Mouse (Mus musculus) CH12.LX (cell line): ENCODE data around the gene Slc7a11. TPM values are rescaled to one million over a fixed set of nuclear protein-coding genes. Genes with fewer than 3 reads are reported as not detected.

ENCODE experiments used
- DNase-seq: peaks from one replicate; pipeline ENCODE4 v3.0.0-alpha.2; 2013; ENCODE audit errors: extremely low read depth
- H3K27ac ChIP-seq: 2 replicates; pipeline ENCODE4 v1.5.1; 2012; ENCODE audit warnings: low read depth, mild to moderate bottlenecking, control low read depth, moderate library complexity; ENCODE audit not compliant: insufficient read depth
- H3K27me3 ChIP-seq: replicated peaks from 2 replicates; pipeline ENCODE3; 2012; ENCODE audit warnings: inconsistent platforms
- H3K36me3 ChIP-seq, 2 experiments: replicated peaks in 1 of 2; 2 replicates each; pipeline versions ENCODE3 to v1.6.1; 2012; ENCODE audit warnings: inconsistent platforms in 1 of 2, low read length in 1 of 2, mild to moderate bottlenecking in 1 of 2, mixed read lengths in 1 of 2, moderate library complexity in 1 of 2; ENCODE audit not compliant: control insufficient read depth in 1 of 2, insufficient read depth in 1 of 2
- H3K4me1 ChIP-seq, 2 experiments: 2 replicates each; pipeline ENCODE4 v1.6.1; 2012; ENCODE audit warnings: inconsistent platforms in 1 of 2, moderate library complexity in 1 of 2; ENCODE audit not compliant: insufficient read depth in 2 of 2, control insufficient read depth in 1 of 2
- H3K4me2 ChIP-seq: 2 replicates; pipeline ENCODE4 v1.6.1; 2012; ENCODE audit warnings: low read depth, mild to moderate bottlenecking, control low read depth; ENCODE audit not compliant: poor library complexity, insufficient read depth, severe bottlenecking
- H3K4me3 ChIP-seq, 3 experiments: fragments of 150-350 bp in 1 of 3; sonication (generic) in 1 of 3; replicated peaks in 1 of 3; 2 replicates each; pipeline versions ENCODE3 to v1.5.1; 2011 to 2012; ENCODE audit warnings: low read depth in 2 of 3, low read length in 2 of 3, mild to moderate bottlenecking in 2 of 3, moderate library complexity in 2 of 3, control low read depth in 1 of 3, improper control_type of control experiment in 1 of 3, inconsistent platforms in 1 of 3, mixed read lengths in 1 of 3; ENCODE audit not compliant: poor library complexity in 1 of 3
- H3K79me2 ChIP-seq: replicated peaks from 2 replicates; pipeline ENCODE4 v1.6.1; 2012; ENCODE audit warnings: mild to moderate bottlenecking, moderate library complexity; ENCODE audit not compliant: control insufficient read depth, poor library complexity, insufficient read depth, severe bottlenecking; ENCODE audit errors: extremely low read depth
- H3K9ac ChIP-seq: 2 replicates; pipeline ENCODE4 v1.6.1; 2012; ENCODE audit warnings: low read depth, mild to moderate bottlenecking, control low read depth, moderate library complexity; ENCODE audit not compliant: insufficient read depth
- H3K9me3 ChIP-seq: replicated peaks from 2 replicates; pipeline ENCODE3; 2012; ENCODE audit warnings: low read length, inconsistent platforms, mixed read lengths
- E2F4 ChIP-seq: IDR thresholded peaks from 2 replicates; pipeline ENCODE4 v1.6.1; 2011; ENCODE audit warnings: low read depth, low read length, improper control_type of control experiment; ENCODE audit not compliant: insufficient replicate concordance
- ELF1 ChIP-seq: IDR thresholded peaks from 2 replicates; pipeline ENCODE4 v1.6.1; 2014; ENCODE audit warnings: low read depth, mild to moderate bottlenecking, inconsistent platforms, low read length, improper control_type of control experiment
- ETS1 ChIP-seq: conservative IDR thresholded peaks from 2 replicates; pipeline ENCODE4 v1.6.1; 2012; ENCODE audit warnings: low read depth, mild to moderate bottlenecking, inconsistent platforms, low read length, improper control_type of control experiment, moderate library complexity
- MAZ ChIP-seq: IDR thresholded peaks from 2 replicates; pipeline ENCODE4 v1.6.1; 2012; ENCODE audit warnings: low read depth, mild to moderate bottlenecking, inconsistent platforms, low read length, improper control_type of control experiment, moderate library complexity
- MEF2A ChIP-seq: IDR thresholded peaks from 2 replicates; pipeline ENCODE4 v1.6.1; 2014; ENCODE audit warnings: low read depth, mild to moderate bottlenecking, inconsistent platforms, low read length, improper control_type of control experiment, borderline replicate concordance
- MXI1 ChIP-seq: IDR thresholded peaks from 2 replicates; pipeline ENCODE4 v1.6.1; 2011; ENCODE audit warnings: mild to moderate bottlenecking, low read depth, low read length, improper control_type of control experiment
- NRF1 ChIP-seq: IDR thresholded peaks from 2 replicates; pipeline ENCODE4 v1.6.1; 2014; ENCODE audit warnings: low read depth, mild to moderate bottlenecking, inconsistent platforms, low read length, improper control_type of control experiment, moderate library complexity
- RAD21 ChIP-seq: IDR thresholded peaks from 2 replicates; pipeline ENCODE4 v1.6.1; 2011; ENCODE audit warnings: low read depth, mild to moderate bottlenecking, low read length, improper control_type of control experiment, moderate library complexity
- RCOR1 ChIP-seq: conservative IDR thresholded peaks from 2 replicates; pipeline ENCODE4 v1.6.1; 2012; ENCODE audit warnings: low read depth, mild to moderate bottlenecking, inconsistent platforms, low read length, improper control_type of control experiment
- UBTF ChIP-seq: IDR thresholded peaks from 2 replicates; pipeline ENCODE4 v1.6.1; 2012; ENCODE audit warnings: low read depth, mild to moderate bottlenecking, inconsistent platforms, low read length, improper control_type of control experiment, moderate library complexity
- USF2 ChIP-seq: conservative IDR thresholded peaks from 2 replicates; pipeline ENCODE4 v1.6.1; 2011; ENCODE audit warnings: low read depth, low read length, improper control_type of control experiment
- ZC3H11A ChIP-seq: IDR thresholded peaks from 2 replicates; pipeline ENCODE4 v1.6.1; 2012; ENCODE audit warnings: low read depth, mild to moderate bottlenecking, inconsistent platforms, low read length, improper control_type of control experiment
- ZKSCAN1 ChIP-seq: IDR thresholded peaks from 2 replicates; pipeline ENCODE4 v1.6.1; 2012; ENCODE audit warnings: low read depth, inconsistent platforms, low read length, improper control_type of control experiment, borderline replicate concordance
- ZNF384 ChIP-seq: IDR thresholded peaks from 2 replicates; pipeline ENCODE4 v1.6.1; 2012; ENCODE audit warnings: low read depth, low read length, improper control_type of control experiment, inconsistent platforms
- dilution Hi-C: fragments of 300-500 bp; cut with MboI; formaldehyde crosslinking; loops from 2 replicates; pipeline ENCODE4 v1.14.3; 2020; ENCODE audit warnings: low sequenced_read_pairs; ENCODE audit not compliant: extremely low pct_unique_long_range_greater_than_20kb, extremely low pct_ligation_motif_present
- in situ Hi-C: fragments of 300-500 bp; cut with MboI; formaldehyde crosslinking; loops from 3 replicates; pipeline ENCODE4 v1.14.3; 2019; ENCODE audit warnings: low sequenced_read_pairs, low pct_ligation_motif_present, low pct_unique_long_range_greater_than_20kb, mixed read lengths
- polyA plus RNA-seq: library from polyadenylated mRNA; unstranded; fragments of >175 nt; gene quantifications from 2 replicates; pipeline ENCODE4 v1.2.1, GENCODE M21; 2012; ENCODE audit warnings: low read depth; ENCODE audit not compliant: insufficient read length
- total RNA-seq, 2 experiments: library from RNA; depleted of rRNA; stranded (reverse); fragments of 300-350 nt in 1 of 2; fragments of >200 nt in 1 of 2; gene quantifications; 2 replicates each; pipeline ENCODE4 v1.2.3; 2012 to 2014

Slc7a11 gene
- total and polyA plus RNA-seq, 3 experiments, result 0.13 to 0.37 TPM; not detected in 1

- Histone ChIP-seq H3K79me2 (no peaks in the 10 kb centered on the region), H3K9ac (no peak overlapping the region), H3K4me3 (no peak overlapping the region), H3K27ac (no peak overlapping the region), H3K4me1 (no peaks in the 10 kb centered on the region), H3K4me2 (no peak overlapping the region), H3K27me3 (no peaks in the 10 kb centered on the region), H3K36me3 (no peaks in the 10 kb centered on the region), H3K9me3 (peaks cover 42% of the 10 kb centered on the region)
- TF ChIP-seq ZKSCAN1, result no peak
- TF ChIP-seq MXI1, result no peak
- TF ChIP-seq NRF1, result no peak
- TF ChIP-seq USF2, result no peak
- TF ChIP-seq RAD21, result no peak
- TF ChIP-seq RCOR1, result no peak
- TF ChIP-seq ZNF384, result no peak
- TF ChIP-seq E2F4, result no peak
- TF ChIP-seq ETS1, result no peak
- TF ChIP-seq ELF1, result no peak
- TF ChIP-seq ZC3H11A, result no peak
- dilution Hi-C loops, result no loop called here
- in situ Hi-C loops, result no loop called here
- DNase-seq, result no peak
These were observed 407.4 kb downstream of the Slc7a11 start for GRCm38 (mm10) chr3:50035875-50036528.

GRCm38 (mm10) chr3:50033325-50033724 is 410.1 kb downstream of the Slc7a11 start:
- H3K36me3 ChIP-seq, result no peaks in the 10 kb centered on the region
- no peak overlapping the region for H3K27ac ChIP-seq
- dilution Hi-C loops (no loop called here), in situ Hi-C loops (no loop called here)
- no peak overlapping the region for H3K4me3 ChIP-seq
- H3K4me1 ChIP-seq, result no peaks in the 10 kb centered on the region
- no peak for DNase-seq
- H3K4me2 ChIP-seq, result no peak overlapping the region
- H3K9ac ChIP-seq, result no peak overlapping the region
- TF ChIP-seq MEF2A (no peak), MAZ (no peak), NRF1 (no peak), USF2 (no peak), UBTF (no peak)
- no peaks in the 10 kb centered on the region for H3K27me3 ChIP-seq
- peaks cover 40% of the 10 kb centered on the region for H3K9me3 ChIP-seq
- no peaks in the 10 kb centered on the region for H3K79me2 ChIP-seq
